Mouse (Mus musculus): ENCODE measurements at regions not wholly inside any gene's neighbourhood (a gene's known extent, or its start where the extent isn't known, plus 50 kb on each side); places are given as distances from the start of the nearest gene placed in this dataset.

GRCm38 (mm10) chr12:42049056-42049455 is 562.8 kb upstream of the Lrrn3 start:
- Histone ChIP-seq H3K9ac (ENCODE audit: control insufficient read depth, low read depth, low read length, poor library complexity, severe bottlenecking) (no peak overlapping the region), H3K9me3 (replicated peaks; ENCODE audit: insufficient read depth, low read length) (no peaks in the 10 kb centered on the region), H3K36me3 (ENCODE audit: control insufficient read depth in 1 of 2, insufficient read depth in 2 of 2, low read length in 2 of 2) (no peaks in the 10 kb centered on the region), H3K27me3 (ENCODE audit: control insufficient read depth in 1 of 2, insufficient read depth in 2 of 2, low read length in 2 of 2) (no peaks in the 10 kb centered on the region), H3K4me1 (ENCODE audit: control insufficient read depth in 1 of 2, insufficient read depth in 2 of 2, low read length in 2 of 2) (no peaks in the 10 kb centered on the region), H3K27ac (ENCODE audit: control insufficient read depth, low read depth, low read length) (no peak overlapping the region), H3K79me2 (ENCODE audit: control insufficient read depth, insufficient read depth, low read length, poor library complexity) (no peaks in the 10 kb centered on the region), H3K4me3 (ENCODE audit: control insufficient read depth in 1 of 2, insufficient read depth in 1 of 2, low read depth in 2 of 2, low read length in 2 of 2) (no peak overlapping the region)
- no peak for DNase-seq (ENCODE audit: low read depth, low spot score)
- TF ChIP-seq ELF1 (IDR thresholded peaks at IDR 0.05; ENCODE audit: low read depth, low read length) = no peak
- TF ChIP-seq GABPA (IDR thresholded peaks at IDR 0.05; ENCODE audit: low read depth, low read length) = no peak
- TF ChIP-seq USF2 (IDR thresholded peaks at IDR 0.05; ENCODE audit: borderline replicate concordance in 1 of 2, insufficient read depth in 1 of 2, low read depth in 1 of 2, low read length in 2 of 2) = no peak
- no peak for TF ChIP-seq GATA1 (IDR thresholded peaks at IDR 0.05; ENCODE audit: low read depth, low read length)
- TF ChIP-seq USF1 (IDR thresholded peaks at IDR 0.05; ENCODE audit: low read depth, low read length) = no peak
- no peak for TF ChIP-seq SIN3A (IDR thresholded peaks at IDR 0.05; ENCODE audit: low read length)
- no peak for TF ChIP-seq MYC (IDR thresholded peaks at IDR 0.05; ENCODE audit: low read depth, low read length)
- TF ChIP-seq CHD1 (IDR thresholded peaks at IDR 0.05; ENCODE audit: low read depth, low read length) = no peak
- TF ChIP-seq KAT2A (conservative IDR thresholded peaks at IDR 0.05; ENCODE audit: low read depth, low read length) = no peak
- TF ChIP-seq RCOR1 (IDR thresholded peaks at IDR 0.05; ENCODE audit: low read depth, low read length) = no peak
- no peak for TF ChIP-seq SMC3 (IDR thresholded peaks at IDR 0.05; ENCODE audit: low read depth, low read length)
- no peak for TF ChIP-seq MYB (IDR thresholded peaks at IDR 0.05; ENCODE audit: low read depth, low read length)
- no peak for TF ChIP-seq BHLHE40 (IDR thresholded peaks at IDR 0.05; ENCODE audit: borderline replicate concordance, low read depth, low read length)
- no peak for TF ChIP-seq MAFK (IDR thresholded peaks at IDR 0.05; ENCODE audit: borderline replicate concordance, low read depth, low read length)
- no peak for TF ChIP-seq CHD2 (IDR thresholded peaks at IDR 0.05; ENCODE audit: low read length)

GRCm38 (mm10) chr12:42027874-42028273 is 541.6 kb upstream of the Lrrn3 start:
- TF ChIP-seq POLR2A (IDR thresholded peaks at IDR 0.05; ENCODE audit: control insufficient read depth in 1 of 2, insufficient read depth in 1 of 2, low read depth in 1 of 2, low read length in 2 of 2, poor library complexity in 1 of 2) (no peak), POLR2AphosphoS2 (IDR thresholded peaks at IDR 0.05; ENCODE audit: low read length) (no peak), ZC3H11A (IDR thresholded peaks at IDR 0.05; ENCODE audit: low read depth, low read length) (no peak), KAT2A (conservative IDR thresholded peaks at IDR 0.05; ENCODE audit: low read depth, low read length) (no peak), MAZ (IDR thresholded peaks at IDR 0.05; ENCODE audit: low read depth, low read length) (no peak), CHD1 (IDR thresholded peaks at IDR 0.05; ENCODE audit: low read depth, low read length) (no peak), RCOR1 (IDR thresholded peaks at IDR 0.05; ENCODE audit: low read depth, low read length) (no peak), MYC (IDR thresholded peaks at IDR 0.05; ENCODE audit: low read depth, low read length) (no peak), USF1 (IDR thresholded peaks at IDR 0.05; ENCODE audit: low read depth, low read length) (no peak), GABPA (IDR thresholded peaks at IDR 0.05; ENCODE audit: low read depth, low read length) (no peak), TCF12 (IDR thresholded peaks at IDR 0.05; ENCODE audit: low read depth, low read length) (no peak), SMC3 (IDR thresholded peaks at IDR 0.05; ENCODE audit: low read depth, low read length) (no peak), ZKSCAN1 (IDR thresholded peaks at IDR 0.05; ENCODE audit: low read depth, low read length) (no peak), MAX (IDR thresholded peaks at IDR 0.05; ENCODE audit: low read length) (no peak)
- Histone ChIP-seq H3K27ac (ENCODE audit: control insufficient read depth, low read depth, low read length) (no peak overlapping the region), H3K4me3 (ENCODE audit: control insufficient read depth in 1 of 2, insufficient read depth in 1 of 2, low read depth in 2 of 2, low read length in 2 of 2) (no peak overlapping the region), H3K9me3 (replicated peaks; ENCODE audit: insufficient read depth, low read length) (no peaks in the 10 kb centered on the region), H3K4me1 (ENCODE audit: control insufficient read depth in 1 of 2, insufficient read depth in 2 of 2, low read length in 2 of 2) (no peaks in the 10 kb centered on the region), H3K27me3 (ENCODE audit: control insufficient read depth in 1 of 2, insufficient read depth in 2 of 2, low read length in 2 of 2) (no peaks in the 10 kb centered on the region), H3K79me2 (ENCODE audit: control insufficient read depth, insufficient read depth, low read length, poor library complexity) (no peaks in the 10 kb centered on the region), H3K36me3 (ENCODE audit: control insufficient read depth in 1 of 2, insufficient read depth in 2 of 2, low read length in 2 of 2) (no peaks in the 10 kb centered on the region), H3K9ac (ENCODE audit: control insufficient read depth, low read depth, low read length, poor library complexity, severe bottlenecking) (no peak overlapping the region)
- DNase-seq (ENCODE audit: low read depth, low spot score) = no peak
